Mouse (Mus musculus) cortical plate, adult 2 months (tissue): ENCODE results near the gene Angptl1. TPM values are rescaled to one million over a fixed set of nuclear protein-coding genes. Genes with fewer than 3 reads are reported as not detected.
A peak's percentile ranks its signal among the peaks of the same experiment; 100 is the strongest.

Experiments used
- H3K27ac ChIP-seq: fragments of 200-500 bp; 2 replicates; pipeline ENCODE4 v1.5.1; 2012; ENCODE audit warnings: low read length, control low read depth, inconsistent platforms; ENCODE audit not compliant: insufficient read depth
- H3K4me1 ChIP-seq: fragments of 200-500 bp; 2 replicates; pipeline ENCODE4 v1.6.1; 2011; ENCODE audit warnings: low read length; ENCODE audit not compliant: control insufficient read depth, insufficient read depth
- H3K4me3 ChIP-seq: fragments of 200-500 bp; 2 replicates; pipeline ENCODE4 v1.5.1; 2011; ENCODE audit warnings: mild to moderate bottlenecking, low read length, control low read depth; ENCODE audit not compliant: insufficient read depth
- CTCF ChIP-seq: fragments of 200-500 bp; IDR thresholded peaks from 2 replicates; pipeline ENCODE4 v1.5.1; 2011; ENCODE audit warnings: mild to moderate bottlenecking, control low read depth, low read length; ENCODE audit not compliant: insufficient read depth; ENCODE audit errors: extremely low read depth
- POLR2A ChIP-seq: fragments of 200-500 bp; IDR thresholded peaks from 2 replicates; pipeline ENCODE4 v1.6.1; 2011; ENCODE audit warnings: mild to moderate bottlenecking, low read length, control low read depth; ENCODE audit not compliant: insufficient read depth; ENCODE audit errors: extremely low read depth
- polyA plus RNA-seq: library from polyadenylated mRNA; depleted of rRNA; stranded (reverse); fragments of >200 nt; gene quantifications from 2 replicates; pipeline ENCODE4 v1.2.3, GENCODE M21; 2012; rRNA removed

Gene Angptl1
- polyA plus RNA-seq, result 0.67 and 0.81 TPM in 2 replicates

DNA sequence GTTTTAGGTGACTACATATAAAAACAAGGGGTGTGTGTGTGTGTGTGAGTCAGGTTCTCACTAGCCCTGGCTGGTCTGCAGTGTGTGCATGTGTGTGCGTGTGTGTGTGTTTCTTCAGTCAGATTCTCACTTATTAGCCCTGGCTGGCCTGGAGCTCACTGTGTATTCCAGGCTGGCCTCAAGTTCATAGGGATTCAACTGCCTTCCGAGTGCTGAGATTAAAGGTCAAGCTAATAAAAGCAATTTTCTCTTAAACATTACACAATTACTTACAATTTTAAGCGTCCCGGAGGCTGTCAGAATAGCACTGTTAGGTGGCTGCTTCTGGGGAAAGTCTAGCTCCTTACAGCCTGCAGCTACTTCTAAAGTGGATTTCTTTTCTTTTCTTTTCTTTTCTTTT is at the start of gene Angptl1:
TSS of gene Angptl1 (plus strand) at position 386 of the 400 bp plus-strand sequence.
- Histone ChIP-seq H3K4me1 (peaks cover 3% of the 10 kb centered on the region; the same call in 1 of the 2 replicates), H3K4me3 (peak within 1 kb of the TSS; percentile 8; the same call in 1 of the 2 replicates), H3K27ac (no peak within 1 kb of the TSS)
- TF ChIP-seq POLR2A (no peak), CTCF (no peak)

DNA sequence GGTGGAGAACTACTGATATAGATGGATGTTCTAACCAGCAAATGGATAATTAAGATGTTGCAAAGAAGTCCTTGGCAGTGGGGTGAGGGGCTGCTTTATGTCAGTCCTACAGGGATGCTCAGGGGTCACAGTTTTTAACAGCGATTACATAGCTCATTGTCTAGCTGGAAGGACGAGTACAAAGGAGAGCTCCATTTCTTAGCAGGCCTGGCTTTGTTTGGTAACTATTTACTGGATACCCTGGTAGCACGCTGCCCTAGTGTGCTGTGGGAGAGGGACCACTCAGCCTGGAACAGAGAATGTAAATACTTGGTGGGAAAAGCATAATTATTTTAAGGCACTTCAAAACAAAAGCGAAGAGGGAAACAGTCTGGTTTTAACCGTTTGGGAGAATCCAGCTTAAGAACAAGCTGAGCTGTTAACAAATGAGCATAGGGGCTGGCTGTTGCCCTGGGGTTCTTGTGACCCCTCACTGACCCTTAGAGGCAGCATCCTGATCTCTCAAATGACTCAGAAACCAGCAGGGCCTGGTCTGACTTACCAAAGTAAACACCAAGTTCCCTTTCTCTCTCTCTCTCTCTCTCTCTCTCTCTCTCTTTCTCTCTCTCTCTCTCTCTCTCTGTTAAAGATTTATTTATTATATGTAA is 48.4 kb upstream of the Angptl1 start:
- TF ChIP-seq CTCF (no peak), POLR2A (no peak)
- Histone ChIP-seq H3K27ac (no peak overlapping the region), H3K4me1 (no peaks in the 10 kb centered on the region), H3K4me3 (no peak overlapping the region)

DNA sequence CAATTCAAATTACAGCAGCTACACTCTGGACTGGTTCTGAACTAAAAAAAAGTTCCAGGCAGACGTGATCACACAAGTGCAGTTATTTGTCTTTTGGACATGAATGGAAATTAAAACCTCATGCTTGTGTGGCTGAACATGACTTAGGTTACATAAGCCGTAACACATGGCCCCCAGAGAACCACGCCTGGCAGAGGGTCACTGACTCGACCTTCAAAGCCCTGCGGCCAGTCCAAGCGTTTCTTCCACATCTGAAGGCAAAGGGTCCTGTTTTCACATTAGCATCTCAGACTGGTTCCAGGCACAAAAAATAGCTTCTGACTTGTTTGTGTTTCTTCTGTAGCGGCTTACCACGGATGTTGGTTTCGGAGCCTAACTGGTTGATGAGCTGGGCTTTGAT is 42.1 kb upstream of the Angptl1 start:
- H3K27ac ChIP-seq, result no peak overlapping the region
- no peak overlapping the region for H3K4me3 ChIP-seq
- TF ChIP-seq POLR2A (no peak), CTCF (no peak)
- H3K4me1 ChIP-seq, result no peaks in the 10 kb centered on the region

DNA sequence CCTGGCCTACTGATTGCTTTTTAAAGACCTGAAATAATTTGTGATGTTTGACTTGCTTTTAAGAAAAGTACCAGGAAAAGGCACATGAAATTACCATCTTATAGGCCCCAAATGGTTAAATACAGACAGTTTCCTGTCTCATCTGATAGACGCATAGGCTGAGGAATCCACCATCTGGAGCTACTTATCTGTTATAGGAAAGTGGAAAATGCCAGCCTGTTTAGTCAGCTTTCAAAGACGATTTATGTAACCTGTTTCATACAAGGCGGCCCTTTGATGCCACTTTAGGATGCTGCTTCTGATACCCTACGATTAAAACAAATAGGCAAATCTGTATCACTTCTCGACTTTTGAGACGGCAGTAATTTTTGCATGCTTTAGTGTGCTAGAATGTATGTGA is 37.1 kb upstream of the Angptl1 start:
- H3K4me1 ChIP-seq, result no peaks in the 10 kb centered on the region

GRCm38 (mm10) chr1:156808332-156808731 is 30.0 kb upstream of the Angptl1 start:
- no peak overlapping the region for H3K4me3 ChIP-seq
- no peak overlapping the region for H3K27ac ChIP-seq
- H3K4me1 ChIP-seq, result no peaks in the 10 kb centered on the region
- TF ChIP-seq CTCF (no peak), POLR2A (no peak)

More for the DNA sequence above, 37.1 kb upstream of the Angptl1 start:
- H3K4me3 ChIP-seq, result no peak overlapping the region
- TF ChIP-seq POLR2A, result no peak
- no peak for TF ChIP-seq CTCF
- no peak overlapping the region for H3K27ac ChIP-seq

DNA sequence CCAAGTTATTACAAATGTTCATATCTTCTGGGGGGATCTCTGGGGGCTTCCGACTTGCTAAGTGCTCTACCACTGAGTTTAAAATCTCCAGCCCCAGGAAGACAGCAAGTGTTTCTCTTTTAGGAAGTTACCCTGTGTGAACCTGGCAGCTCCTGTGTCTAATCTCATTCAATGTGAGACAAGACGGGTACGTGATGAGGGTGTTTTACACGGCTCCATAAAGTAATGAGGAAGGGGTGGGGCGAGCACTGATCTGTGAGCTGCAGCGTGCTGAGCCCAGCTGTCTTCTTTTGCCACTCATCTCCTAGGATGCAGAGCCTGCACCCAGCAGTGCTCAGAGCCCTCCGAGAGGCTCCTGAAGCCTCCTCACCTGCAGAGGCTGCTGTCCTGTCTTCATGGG is 26.4 kb upstream of the Angptl1 start:
- no peak for TF ChIP-seq CTCF
- TF ChIP-seq POLR2A, result no peak
- H3K4me1 ChIP-seq, result no peaks in the 10 kb centered on the region
- H3K4me3 ChIP-seq, result no peak overlapping the region
- no peak overlapping the region for H3K27ac ChIP-seq

DNA sequence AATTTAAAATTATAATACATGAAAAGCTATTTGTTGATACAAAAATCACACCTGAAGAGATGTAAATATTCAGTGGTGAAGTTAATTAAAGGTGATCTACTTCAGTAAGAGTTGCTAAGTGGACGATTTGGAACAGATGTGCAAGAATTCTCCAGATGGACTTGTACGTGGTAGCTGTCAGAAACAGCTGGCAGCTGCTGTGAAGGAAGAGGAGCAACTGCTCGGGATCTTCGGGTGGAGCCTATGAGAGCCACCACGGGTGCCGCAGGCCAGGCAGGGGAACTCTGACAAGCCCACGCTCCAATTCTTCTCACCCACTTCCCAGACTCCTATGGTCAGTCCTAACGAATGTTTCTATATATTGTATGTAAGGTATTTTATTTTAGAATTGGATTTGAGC is 25.6 kb upstream of the Angptl1 start:
- no peak overlapping the region for H3K4me3 ChIP-seq
- H3K27ac ChIP-seq, result no peak overlapping the region
- TF ChIP-seq POLR2A (no peak), CTCF (no peak)
- no peaks in the 10 kb centered on the region for H3K4me1 ChIP-seq

DNA sequence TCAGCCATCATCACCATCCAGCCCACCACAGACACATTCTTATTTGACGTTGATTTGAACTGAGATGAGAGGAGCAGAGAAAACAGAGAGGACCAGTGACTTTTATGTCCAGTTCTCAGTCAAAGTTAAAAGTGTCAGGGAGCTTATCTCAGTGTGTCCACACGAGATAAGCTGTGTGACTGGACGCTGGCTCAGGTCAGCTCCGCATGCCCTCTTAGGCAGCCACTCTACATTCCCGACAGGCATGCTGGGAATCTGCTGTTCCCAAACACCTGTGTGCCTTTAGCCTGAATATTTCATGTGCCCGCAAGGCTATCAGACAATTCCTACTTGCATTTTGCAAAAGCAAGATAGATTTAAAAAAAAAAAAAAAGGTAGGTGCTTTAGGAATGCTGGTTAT is 24.9 kb upstream of the Angptl1 start:
- Histone ChIP-seq H3K4me1 (no peaks in the 10 kb centered on the region), H3K27ac (no peak overlapping the region), H3K4me3 (no peak overlapping the region)
- TF ChIP-seq POLR2A, result no peak
- no peak for TF ChIP-seq CTCF

GRCm38 (mm10) chr1:156819236-156819635 is 19.1 kb upstream of the Angptl1 start:
- Histone ChIP-seq H3K4me1 (no peaks in the 10 kb centered on the region), H3K27ac (no peak overlapping the region), H3K4me3 (no peak overlapping the region)
- TF ChIP-seq POLR2A, result no peak
- no peak for TF ChIP-seq CTCF

DNA sequence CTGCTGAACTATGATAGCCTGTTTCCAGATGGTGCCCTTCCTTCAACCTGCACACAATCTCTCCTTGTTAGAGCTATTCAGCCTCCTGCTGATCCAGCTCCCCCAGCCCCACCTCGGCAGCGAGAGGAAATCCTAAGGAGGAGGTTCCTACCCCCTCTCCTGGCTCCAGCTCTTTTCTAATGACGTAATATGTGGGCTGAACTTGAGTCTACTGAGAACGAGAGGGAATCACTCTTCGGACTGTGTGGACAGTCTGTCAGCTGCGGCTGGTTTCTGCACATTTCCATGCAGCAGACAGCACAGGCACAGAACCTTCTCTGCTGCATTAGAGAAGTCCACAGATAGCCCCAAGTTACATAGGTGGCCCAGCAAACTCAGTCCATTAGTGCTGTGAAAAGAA is 333 bp downstream of the Angptl1 start:
- no peak overlapping the region for H3K27ac ChIP-seq
- TF ChIP-seq POLR2A, result no peak
- no peak for TF ChIP-seq CTCF
- peak overlapping the region; percentile 8; the same call in 1 of the 2 replicates for H3K4me3 ChIP-seq
- peaks cover 3% of the 10 kb centered on the region; the same call in 1 of the 2 replicates for H3K4me1 ChIP-seq
